Mouse (Mus musculus) brain, embryonic 14.5 days (tissue): ENCODE data around the gene Cdca4.

Experiments
- CTCF ChIP-seq: fragments of 200-500 bp; IDR thresholded peaks from 2 replicates; pipeline ENCODE4 v1.5.1; 2012; ENCODE audit warnings: inconsistent platforms, mild to moderate bottlenecking, moderate library complexity, borderline replicate concordance; ENCODE audit not compliant: insufficient read depth, insufficient read length; ENCODE audit errors: extremely low read depth
- POLR2A ChIP-seq: fragments of 200-500 bp; IDR thresholded peaks from 2 replicates; pipeline ENCODE4 v1.6.1; 2012; ENCODE audit warnings: mild to moderate bottlenecking, inconsistent platforms, borderline replicate concordance; ENCODE audit not compliant: poor library complexity, insufficient read depth, insufficient read length, severe bottlenecking; ENCODE audit errors: extremely low read depth

- TF ChIP-seq CTCF (no peak), POLR2A (no peak)
Measured at GRCm38 (mm10) chr12:112877073-112877576, 47.9 kb upstream of the Cdca4 start.
